Mouse (Mus musculus): Measurements from ENCODE around the gene Nacc2.

Gene Nacc2

DNA sequence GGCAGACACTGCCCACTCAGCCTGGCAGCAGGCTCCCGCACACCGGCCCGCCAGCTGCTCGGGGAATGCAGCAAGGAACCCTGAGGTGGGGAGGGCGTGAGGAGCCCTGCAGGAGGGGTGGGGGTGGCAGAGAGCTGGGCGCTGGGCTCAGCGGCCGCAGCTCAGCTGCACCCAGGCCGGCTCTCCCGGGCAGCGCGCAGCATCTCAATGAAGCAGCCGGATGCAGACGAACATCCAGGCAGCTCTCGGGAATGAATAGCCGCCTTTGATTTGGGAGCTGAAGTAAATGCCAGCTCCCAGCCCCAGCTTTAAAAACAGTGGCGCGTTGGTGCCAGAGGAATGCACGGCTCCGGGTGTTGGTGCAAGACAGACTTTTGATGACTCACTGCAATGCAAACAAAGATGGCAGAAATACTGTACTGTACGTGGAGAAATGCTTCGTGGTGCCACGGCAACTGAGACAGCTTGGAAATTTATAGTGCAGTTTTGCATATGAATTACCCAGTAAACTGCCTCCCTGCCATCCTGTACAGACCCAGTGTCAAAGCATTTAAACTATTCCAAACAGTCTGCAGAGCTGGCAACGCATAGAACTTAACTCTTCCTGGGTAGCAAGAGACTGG, 31.1 kb downstream of the Nacc2 start:
- DNase-seq: no peak

DNA sequence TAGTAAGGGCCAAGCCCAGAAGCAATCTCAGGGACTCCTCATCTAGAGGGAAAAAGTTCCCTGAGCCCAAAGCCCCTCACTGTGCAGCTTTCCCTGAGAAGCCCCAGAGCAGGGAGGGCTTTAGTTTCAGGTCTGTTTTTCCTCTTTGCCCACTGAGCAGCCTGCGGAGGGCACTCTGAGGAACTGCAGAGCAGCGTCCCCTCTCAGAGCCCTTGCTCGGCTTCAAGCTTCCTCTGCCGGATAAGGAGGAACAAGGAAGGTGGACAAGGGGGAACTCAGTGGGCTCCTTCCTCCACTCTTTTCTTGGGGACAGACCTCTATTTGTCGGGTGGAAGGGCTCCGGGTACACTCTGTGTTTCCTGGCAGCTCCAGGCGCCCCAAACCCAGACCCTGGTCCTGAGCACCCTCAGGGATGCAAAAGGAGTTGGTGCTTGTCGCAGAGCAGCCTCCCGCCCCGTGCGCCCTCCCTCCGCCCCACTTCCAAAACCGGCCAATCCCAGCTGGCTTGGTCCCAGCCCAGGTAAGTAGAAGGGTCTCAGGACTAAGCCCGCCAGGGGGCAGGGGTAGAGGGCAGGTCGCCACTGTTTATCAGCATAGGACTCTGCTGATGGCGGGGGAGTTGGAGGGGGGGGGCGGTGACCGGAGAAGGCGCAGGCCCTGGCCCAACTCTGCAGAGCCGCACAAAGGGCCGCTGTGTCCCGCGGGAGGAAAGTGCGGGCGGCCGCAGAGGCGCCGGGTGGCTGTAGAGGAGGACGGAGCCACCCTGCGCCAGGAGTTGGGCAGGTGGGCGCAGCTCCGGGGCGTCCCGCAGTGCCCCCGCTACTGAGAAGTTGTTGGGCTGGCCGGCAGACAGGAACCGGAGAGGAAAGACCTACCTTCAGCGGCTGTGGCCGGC, 31.9 kb downstream of the Nacc2 start:
- no peak for DNase-seq

GRCm38 (mm10) chr2:26089005-26089404, 34.0 kb downstream of the Nacc2 start:
- DNase-seq: no peak

DNA sequence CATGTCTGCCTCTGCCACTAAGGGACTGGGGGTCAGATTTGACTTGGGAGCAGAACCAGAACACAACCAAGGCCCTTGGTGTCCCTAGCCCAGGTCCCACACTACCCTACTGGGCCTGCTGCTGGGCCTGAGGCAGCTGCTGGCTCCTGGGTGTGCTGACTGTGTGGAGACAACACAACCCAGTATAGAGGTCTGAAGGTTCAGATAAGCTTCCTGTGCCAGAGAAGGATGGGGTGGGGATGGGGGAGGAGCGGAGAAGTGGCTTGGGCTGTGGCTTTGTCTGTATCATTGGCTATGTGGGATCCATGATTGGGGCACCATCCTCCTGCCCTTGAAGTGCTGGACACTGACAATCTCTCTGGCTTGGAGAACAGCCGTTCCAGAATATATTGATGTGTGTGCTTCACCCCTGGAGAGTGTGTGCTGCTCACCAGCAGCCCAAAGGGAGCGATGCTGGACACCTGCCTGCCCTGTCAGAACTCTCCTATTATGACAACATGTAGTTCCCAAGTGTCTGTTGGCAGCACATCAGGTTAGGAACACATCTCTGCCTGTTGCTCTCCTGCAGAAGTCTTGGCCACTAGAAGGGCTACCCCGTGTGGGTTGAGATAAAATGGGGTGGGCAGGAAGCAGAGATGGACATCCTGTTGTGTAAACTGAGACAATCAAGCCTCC, 36.0 kb downstream of the Nacc2 start:
- DNase-seq: no peak

DNA sequence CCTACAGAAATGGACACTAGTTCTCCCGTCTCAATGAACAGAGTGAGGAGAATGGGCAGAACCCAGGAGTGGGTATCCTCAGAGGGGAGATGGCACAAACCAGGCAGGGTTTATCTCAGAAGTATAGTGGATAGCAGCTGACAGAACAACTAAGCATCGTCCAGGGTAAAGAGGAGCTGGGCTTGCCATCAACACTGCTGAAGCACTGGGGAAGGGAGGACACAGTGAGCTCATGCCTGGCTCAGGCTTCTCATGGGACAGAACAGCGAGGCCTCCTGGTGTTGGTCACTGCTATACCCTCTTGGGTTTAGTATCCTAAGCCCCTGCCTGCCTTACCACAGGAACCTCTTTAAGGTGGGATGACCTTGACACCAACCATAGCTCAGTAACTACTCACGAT, 36.5 kb downstream of the Nacc2 start:
- no peak for DNase-seq

DNA sequence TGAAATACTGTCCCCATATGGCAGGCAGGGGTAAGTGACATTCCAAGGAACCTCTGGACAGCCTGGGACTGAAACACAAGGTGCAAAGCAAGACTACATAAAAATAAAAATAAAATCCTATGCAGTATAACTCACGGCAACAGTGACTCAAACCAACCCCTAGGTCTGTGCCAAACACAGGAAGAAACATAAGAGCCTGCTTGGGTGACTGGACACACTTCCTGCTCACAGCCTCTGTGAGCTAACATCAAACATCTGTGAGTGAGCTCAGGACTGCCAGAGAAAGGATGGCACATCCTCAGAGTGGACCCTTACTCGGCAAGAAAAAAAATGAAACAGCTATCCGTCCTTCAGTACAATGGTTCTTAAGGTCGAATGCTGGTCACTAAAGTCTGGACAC, 40.1 kb downstream of the Nacc2 start:
- DNase-seq: no peak

- DNase-seq: no peak
Measured at GRCm38 (mm10) chr2:26080830-26081229, 42.2 kb downstream of the Nacc2 start.

GRCm38 (mm10) chr2:26079409-26079808, 43.6 kb downstream of the Nacc2 start:
- DNase-seq: no peak

GRCm38 (mm10) chr2:26077068-26077467, 46.0 kb downstream of the Nacc2 start:
- no peak for DNase-seq

GRCm38 (mm10) chr2:26076121-26076520, 46.9 kb downstream of the Nacc2 start:
- DNase-seq: no peak

- no peak for DNase-seq
Measured at GRCm38 (mm10) chr2:26074551-26074950, 48.5 kb downstream of the Nacc2 start.

GRCm38 (mm10) chr2:26068592-26068991, 54.4 kb downstream of the Nacc2 start:
- no peak for DNase-seq

- no peak for DNase-seq
Measured at GRCm38 (mm10) chr2:26068175-26068574, 54.8 kb downstream of the Nacc2 start.

GRCm38 (mm10) chr2:26066527-26066926, 56.5 kb downstream of the Nacc2 start:
- DNase-seq: no peak

GRCm38 (mm10) chr2:26062742-26063427, 60.1 kb downstream of the Nacc2 start:
- DNase-seq: no peak

DNA sequence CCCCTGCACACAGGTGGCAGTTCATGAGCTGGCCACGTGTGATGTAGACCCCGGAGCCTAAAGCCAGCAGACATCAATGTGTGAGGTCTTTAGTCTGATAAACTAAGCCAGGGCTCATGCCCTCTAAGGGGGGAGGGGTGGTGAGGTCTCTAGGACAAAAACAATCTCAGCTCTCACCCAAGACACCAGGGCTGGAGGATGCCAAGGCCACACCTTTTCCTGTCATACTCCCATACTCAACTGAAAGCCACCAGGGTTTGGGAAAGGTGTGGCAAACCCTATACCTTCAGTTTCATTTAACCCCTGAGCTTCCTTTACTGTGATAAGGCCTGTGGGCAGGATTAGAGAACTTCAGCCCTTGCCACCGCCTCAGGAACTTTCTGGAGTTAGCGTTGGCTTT, 60.8 kb downstream of the Nacc2 start:
- no peak for DNase-seq

DNA sequence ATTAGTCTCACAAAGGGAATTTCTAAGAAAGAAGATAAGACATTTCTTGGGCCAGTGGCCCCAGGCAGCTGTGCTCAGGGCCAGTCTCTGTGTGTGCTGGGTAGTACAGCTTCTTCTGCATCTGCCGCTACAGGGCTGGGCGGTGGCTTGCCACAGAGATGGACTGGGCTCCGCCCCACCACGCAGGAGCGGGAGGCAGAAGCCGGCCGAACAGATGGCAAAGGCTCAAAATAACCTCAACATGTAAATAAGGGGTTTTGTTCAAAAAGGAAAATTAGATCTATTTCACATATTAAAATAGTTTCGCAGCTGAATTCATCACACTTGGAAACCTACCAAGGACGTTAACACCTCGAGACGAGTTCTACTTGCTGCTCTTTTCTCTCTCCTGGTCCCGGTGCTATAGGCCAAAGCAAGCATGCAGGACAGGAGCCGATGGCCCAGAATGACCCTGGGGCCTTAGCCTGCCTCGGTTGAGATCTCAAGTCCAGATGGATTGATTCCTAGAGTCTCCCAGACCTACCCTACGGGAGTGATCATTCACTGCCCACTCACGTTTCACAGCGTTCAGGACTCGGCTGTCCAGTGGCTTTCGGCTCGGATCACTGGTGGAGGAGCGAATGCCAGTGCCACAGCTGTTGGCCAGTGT, 61.9 kb downstream of the Nacc2 start:
- no peak for DNase-seq

GRCm38 (mm10) chr2:26057053-26057452, 66.0 kb downstream of the Nacc2 start:
- DNase-seq: no peak

- no peak for DNase-seq
Measured at GRCm38 (mm10) chr2:26056226-26056625, 66.8 kb downstream of the Nacc2 start.

GRCm38 (mm10) chr2:26055747-26056102, 67.3 kb downstream of the Nacc2 start:
- DNase-seq: no peak

DNA sequence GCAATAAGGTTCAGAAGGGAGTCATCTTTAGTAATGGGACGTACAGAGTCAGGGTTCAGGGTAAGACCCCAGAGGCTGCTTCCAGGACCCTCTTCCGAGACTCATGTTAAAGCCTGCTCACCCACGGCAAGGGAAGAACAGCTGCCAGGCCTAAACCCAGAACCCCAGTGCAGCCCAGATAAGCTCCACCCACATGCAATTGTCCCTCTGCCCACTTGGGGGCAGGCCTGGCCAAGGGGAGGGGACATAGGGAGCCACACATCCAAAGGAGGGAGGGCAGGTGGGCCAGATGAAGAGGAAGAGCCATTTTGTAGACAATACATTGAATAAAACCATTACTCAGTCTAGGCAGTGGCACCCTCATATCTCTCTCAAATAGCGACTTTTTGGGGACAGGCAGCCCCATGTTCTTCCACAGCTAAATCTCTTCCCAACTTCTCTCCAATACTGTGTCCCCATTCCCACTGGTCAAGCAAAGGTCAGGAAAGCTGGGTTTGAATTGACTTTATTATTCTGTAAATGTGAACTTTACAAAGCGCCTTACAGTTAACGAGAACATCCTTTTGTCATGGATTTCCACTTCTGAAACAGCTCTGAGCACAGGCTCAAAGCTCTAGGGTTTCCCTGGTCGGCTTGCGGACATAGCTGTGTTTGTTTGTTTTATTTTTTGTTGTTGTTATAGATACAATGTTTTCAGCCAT, 67.8 kb downstream of the Nacc2 start:
- peak; percentile 36 to 50 for DNase-seq

DNA sequence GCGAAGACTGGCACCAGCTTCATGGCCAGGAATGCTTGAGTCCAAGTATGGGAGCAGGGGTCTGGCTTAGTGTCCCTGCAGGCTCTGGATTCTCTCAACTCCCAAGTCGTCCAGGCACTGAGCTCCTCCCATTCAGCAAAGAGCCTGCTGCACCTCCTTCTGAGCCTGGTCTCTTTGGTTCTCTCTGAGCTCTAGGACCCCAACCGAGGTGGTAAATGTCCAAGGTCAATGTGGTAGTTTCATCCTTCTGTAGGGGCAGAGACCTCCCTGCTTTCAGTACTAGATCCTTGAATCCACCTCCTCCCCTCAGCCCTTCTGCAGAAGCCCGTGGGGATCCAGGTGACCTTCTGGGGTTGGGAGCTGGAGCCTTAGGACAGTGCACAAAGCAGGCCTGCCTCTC, 70.2 kb downstream of the Nacc2 start:
- no peak for DNase-seq

Data from thymus, postnatal 36 days (tissue).